Mouse (Mus musculus) megakaryocyte-erythroid progenitor cell, adult 5 weeks (primary cell): ENCODE data around the gene Hist1h4b. TPM values are rescaled to one million over a fixed set of nuclear protein-coding genes. Genes with fewer than 3 reads are reported as not detected.

Experiments
- polyA plus RNA-seq: library from polyadenylated mRNA; stranded (reverse); fragments of >175 nt; gene quantifications from 2 replicates; pipeline ENCODE4 v1.2.3, GENCODE M21; 2012

The Hist1h4b gene
- 13.8 and 16.1 TPM in 2 replicates for polyA plus RNA-seq

GRCm38 (mm10) chr13:23756790-23757189 lies at the start of gene Hist1h4b:
Gene Hist1h4b, plus strand, starts transcription at chr13:23757013.

GRCm38 (mm10) chr13:23710374-23711089 lies 46.3 kb upstream of the Hist1h4b start, which contains the start of gene Hfe:
Gene Hfe, minus strand, starts transcription at chr13:23710854.

GRCm38 (mm10) chr13:23738677-23739068 lies 18.1 kb upstream of the Hist1h4b start, which contains the start of gene Hist1h1c:
Gene Hist1h1c, plus strand, starts transcription at chr13:23738808.

GRCm38 (mm10) chr13:23745381-23746161 lies 11.2 kb upstream of the Hist1h4b start, which contains the start of gene Hist1h3c:
Gene Hist1h3c, minus strand, starts transcription at chr13:23745602.

GRCm38 (mm10) chr13:23746201-23747080 lies 10.4 kb upstream of the Hist1h4b start, which contains the start of gene Hist1h2bb:
Gene Hist1h2bb, plus strand, starts transcription at chr13:23746734.

GRCm38 (mm10) chr13:23750839-23751477 lies 5.9 kb upstream of the Hist1h4b start, which contains the start of gene Hist1h2ab:
Gene Hist1h2ab, plus strand, starts transcription at chr13:23751126.

GRCm38 (mm10) chr13:23752067-23752741 lies 4.6 kb upstream of the Hist1h4b start, which contains the start of gene Hist1h3b:
Gene Hist1h3b, plus strand, starts transcription at chr13:23752267.

GRCm38 (mm10) chr13:23760972-23761864 lies 4.4 kb downstream of the Hist1h4b start, which contains the start of gene Hist1h4a:
Gene Hist1h4a, minus strand, starts transcription at chr13:23761230.

GRCm38 (mm10) chr13:23761871-23762821 lies 5.3 kb downstream of the Hist1h4b start, which contains the start of gene Hist1h3a:
Gene Hist1h3a, minus strand, starts transcription at chr13:23762386.

GRCm38 (mm10) chr13:23763586-23764323 lies 6.9 kb downstream of the Hist1h4b start, which contains the start of gene Hist1h1a:
Gene Hist1h1a, plus strand, starts transcription at chr13:23763666.

GRCm38 (mm10) chr13:23769613-23770012 lies 12.8 kb downstream of the Hist1h4b start, which contains the start of gene Trim38:
Gene Trim38, plus strand, starts transcription at chr13:23769913.

GRCm38 (mm10) chr13:23806422-23807052 lies 49.7 kb downstream of the Hist1h4b start, which contains the start of gene Slc17a2:
Gene Slc17a2, plus strand, starts transcription at chr13:23806993.

Other genes starting within 250 kb of the Hist1h4b start
- gene Hist1h4h, start 226.0 kb upstream of the Hist1h4b start, polyA plus RNA-seq: 33.5 and 38.6 TPM in 2 replicates
- gene Hist1h2af, start 223.1 kb upstream of the Hist1h4b start, polyA plus RNA-seq: 81.4 and 86.9 TPM in 2 replicates
- 19.0 and 22.6 TPM in 2 replicates for gene Hist1h3g, start 221.6 kb upstream of the Hist1h4b start, polyA plus RNA-seq
- 2.5 and 3.3 TPM in 2 replicates for gene Hist1h2bh, start 213.6 kb upstream of the Hist1h4b start, polyA plus RNA-seq
- gene Hist1h3f, start 213.0 kb upstream of the Hist1h4b start, polyA plus RNA-seq: 5.5 and 6.8 TPM in 2 replicates
- 13.2 and 18.3 TPM in 2 replicates for gene Hist1h4f, start 205.4 kb upstream of the Hist1h4b start, polyA plus RNA-seq
- 0.77 and 1.7 TPM in 2 replicates for gene Hist1h1d, start 203.8 kb upstream of the Hist1h4b start, polyA plus RNA-seq
- 18.9 and 21.1 TPM in 2 replicates for gene Hist1h3e, start 194.6 kb upstream of the Hist1h4b start, polyA plus RNA-seq
- 16.2 and 16.7 TPM in 2 replicates for gene Hist1h2ae, start 185.8 kb upstream of the Hist1h4b start, polyA plus RNA-seq
- gene Hist1h2bg, start 185.6 kb upstream of the Hist1h4b start, polyA plus RNA-seq: 46.4 and 66.4 TPM in 2 replicates
- 3.1 and 11.2 TPM in 2 replicates for gene Hist1h2bf, start 182.8 kb upstream of the Hist1h4b start, polyA plus RNA-seq
- gene Hist1h2ad, start 182.6 kb upstream of the Hist1h4b start, polyA plus RNA-seq: 5.5 and 5.7 TPM in 2 replicates
- 6.4 and 7.1 TPM in 2 replicates for gene Hist1h3d, start 181.2 kb upstream of the Hist1h4b start, polyA plus RNA-seq
- gene Hist1h4d, start 175.4 kb upstream of the Hist1h4b start, polyA plus RNA-seq: 9.9 and 17.2 TPM in 2 replicates
- 0.79 and 1.1 TPM in 2 replicates for gene Hist1h2be, start 135.9 kb upstream of the Hist1h4b start, polyA plus RNA-seq
- gene Hist1h1e, start 134.5 kb upstream of the Hist1h4b start, polyA plus RNA-seq: 9.0 and 14.7 TPM in 2 replicates
- gene Hist1h2ac, start 73.1 kb upstream of the Hist1h4b start, polyA plus RNA-seq: 7.2 TPM in 2 replicates
- 66.3 and 70.6 TPM in 2 replicates for gene Hist1h2bc, start 72.8 kb upstream of the Hist1h4b start, polyA plus RNA-seq
- gene Hist1h1t, start 61.2 kb upstream of the Hist1h4b start, polyA plus RNA-seq: 0.27 TPM in 1 of 2 replicates, not detected in the other
- 4.5 and 10.6 TPM in 2 replicates for gene Hist1h4c, start 58.6 kb upstream of the Hist1h4b start, polyA plus RNA-seq
- 8.0 and 15.2 TPM in 2 replicates for gene Hfe, start 46.2 kb upstream of the Hist1h4b start, polyA plus RNA-seq
- 100 and 116 TPM in 2 replicates for gene Hist1h1c, start 18.2 kb upstream of the Hist1h4b start, polyA plus RNA-seq
- 20.1 and 23.0 TPM in 2 replicates for gene Hist1h3c, start 11.4 kb upstream of the Hist1h4b start, polyA plus RNA-seq
- gene Hist1h2bb, start 10.3 kb upstream of the Hist1h4b start, polyA plus RNA-seq: 11.2 and 22.3 TPM in 2 replicates
- gene Hist1h2ab, start 5.9 kb upstream of the Hist1h4b start, polyA plus RNA-seq: 17.6 and 35.4 TPM in 2 replicates
- gene Hist1h3b, start 4.7 kb upstream of the Hist1h4b start, polyA plus RNA-seq: 9.2 and 14.4 TPM in 2 replicates
- 16.8 and 23.1 TPM in 2 replicates for gene Hist1h4a, start 4.2 kb downstream of the Hist1h4b start, polyA plus RNA-seq
- gene Hist1h3a, start 5.4 kb downstream of the Hist1h4b start, polyA plus RNA-seq: 21.7 and 27.6 TPM in 2 replicates
- gene Hist1h1a, start 6.7 kb downstream of the Hist1h4b start, polyA plus RNA-seq: 1.2 and 3.7 TPM in 2 replicates
- 0.08 TPM in 1 of 2 replicates, not detected in the other for gene Trim38, start 12.9 kb downstream of the Hist1h4b start, polyA plus RNA-seq
- gene Slc17a2, start 50.0 kb downstream of the Hist1h4b start, polyA plus RNA-seq: not detected in 2 replicates
- not detected in 2 replicates for gene Slc17a3, start 82.4 kb downstream of the Hist1h4b start, polyA plus RNA-seq
- gene Slc17a1, start 110.7 kb downstream of the Hist1h4b start, polyA plus RNA-seq: not detected in 2 replicates
- gene Slc17a4, start 158.0 kb downstream of the Hist1h4b start, polyA plus RNA-seq: 0.01 TPM in 1 of 2 replicates, not detected in the other
- not detected in 2 replicates for gene Hist1h2ba, start 177.1 kb downstream of the Hist1h4b start, polyA plus RNA-seq
- gene Hist1h2aa, start 177.4 kb downstream of the Hist1h4b start, polyA plus RNA-seq: not detected in 2 replicates
- gene Scgn, start 234.2 kb downstream of the Hist1h4b start, polyA plus RNA-seq: not detected in 2 replicates